Mouse (Mus musculus) kidney, adult 9 months (tissue): Measurements from ENCODE around the gene Cnep1r1.
A peak's percentile ranks its signal among the peaks of the same experiment; 100 is the strongest.

Experiments used
- DNase-seq: peaks from one replicate; pipeline ENCODE4 v3.0.0; 2022

Cnep1r1 gene

DNA sequence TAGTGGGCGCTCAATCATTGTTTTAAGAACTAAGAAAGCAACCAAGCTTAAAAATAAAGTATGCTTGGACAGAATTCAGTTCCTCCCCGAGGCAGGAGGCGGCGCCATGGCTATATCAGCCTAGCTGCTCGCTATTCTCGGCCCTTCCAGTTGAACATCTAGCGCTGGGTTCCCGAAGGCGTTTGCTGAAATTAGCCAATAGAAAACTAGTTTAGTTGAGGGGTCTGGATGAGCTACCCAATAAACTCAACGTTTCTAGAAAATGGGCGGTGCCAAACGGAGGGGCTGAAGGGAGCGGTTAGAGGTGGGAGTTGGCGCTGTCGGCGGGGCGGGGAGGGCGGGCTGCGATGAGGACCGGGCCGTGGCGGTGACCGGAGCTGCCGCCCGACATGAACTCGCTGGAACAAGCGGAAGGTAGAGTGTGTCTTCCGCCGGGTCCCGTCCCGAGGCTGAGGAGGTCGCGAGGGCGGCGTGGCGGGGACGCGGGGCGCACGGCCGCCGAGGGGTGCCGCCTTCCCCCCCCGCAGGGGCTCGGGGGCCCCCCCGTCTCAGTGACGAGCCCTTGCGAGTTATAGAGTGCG is at the start of gene Cnep1r1:
Gene Cnep1r1, plus strand, starts transcription at position 314 of the 581 bp plus-strand sequence.
- DNase-seq = peak; percentile 99

- no peak for DNase-seq
Observed at GRCm38 (mm10) chr8:88082183-88082582, 36.4 kb upstream of the Cnep1r1 start.

DNA sequence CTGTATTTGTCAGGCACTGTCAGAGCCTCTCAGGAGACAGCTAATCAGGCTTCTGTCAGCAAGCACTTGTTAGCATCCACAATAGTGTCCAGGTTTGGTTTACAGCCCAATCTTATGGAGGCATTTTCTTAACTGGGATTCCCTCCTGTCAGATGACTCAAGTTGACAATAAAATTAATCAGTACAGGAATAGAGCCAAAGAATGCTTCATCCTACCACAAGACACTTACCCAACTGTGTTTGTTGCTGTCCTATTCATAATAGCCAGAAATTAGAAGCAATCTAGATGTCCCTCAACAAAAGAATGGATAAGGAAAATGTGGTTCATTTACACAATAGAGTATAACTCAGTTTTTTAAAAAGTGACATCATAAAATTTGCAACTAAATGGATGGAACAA is 30.6 kb upstream of the Cnep1r1 start:
- DNase-seq = no peak

DNA sequence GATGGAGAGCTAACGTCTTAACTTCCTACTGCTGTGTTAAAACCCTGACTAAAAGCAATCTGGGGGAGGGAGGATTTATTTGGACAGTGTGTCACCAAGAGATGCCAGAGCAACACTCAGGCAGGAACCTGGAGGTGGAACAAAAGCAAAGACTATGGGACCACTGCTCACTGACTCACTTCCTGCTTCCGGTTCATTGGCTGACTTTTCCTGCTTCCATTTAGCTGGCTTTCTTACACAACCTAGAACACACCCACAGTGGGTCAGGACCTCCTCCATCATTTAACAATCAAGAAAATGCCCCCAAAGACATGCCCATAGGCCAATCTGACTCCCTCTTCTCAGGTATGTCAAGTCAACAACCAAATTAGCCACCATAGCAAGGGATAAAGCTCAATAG is 26.9 kb upstream of the Cnep1r1 start:
- DNase-seq = no peak

- no peak for DNase-seq
Observed at GRCm38 (mm10) chr8:88093367-88093766, 25.2 kb upstream of the Cnep1r1 start.

DNA sequence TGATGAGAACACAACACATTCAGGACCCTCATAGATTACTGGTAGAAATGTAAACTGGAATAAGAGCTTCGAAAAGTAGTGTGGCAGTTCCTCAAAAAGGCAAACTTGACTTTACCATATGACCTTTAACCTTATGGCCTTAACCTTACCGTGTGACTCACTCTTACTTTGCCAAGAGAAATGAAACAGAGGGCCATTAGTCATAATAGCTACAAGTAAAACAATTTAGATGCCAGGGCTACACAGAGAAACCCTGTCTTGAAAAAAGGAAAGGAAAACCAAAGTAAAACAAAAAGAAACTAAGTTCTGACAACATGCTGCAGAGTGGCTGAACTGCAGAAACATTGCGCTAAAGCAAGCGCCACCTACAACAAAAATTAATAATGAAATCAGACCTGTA is 19.7 kb upstream of the Cnep1r1 start:
- DNase-seq = no peak

GRCm38 (mm10) chr8:88099526-88099925 is 19.0 kb upstream of the Cnep1r1 start:
- DNase-seq = peak; percentile 45

GRCm38 (mm10) chr8:88109241-88109640 is 9.3 kb upstream of the Cnep1r1 start:
- DNase-seq = no peak

DNA sequence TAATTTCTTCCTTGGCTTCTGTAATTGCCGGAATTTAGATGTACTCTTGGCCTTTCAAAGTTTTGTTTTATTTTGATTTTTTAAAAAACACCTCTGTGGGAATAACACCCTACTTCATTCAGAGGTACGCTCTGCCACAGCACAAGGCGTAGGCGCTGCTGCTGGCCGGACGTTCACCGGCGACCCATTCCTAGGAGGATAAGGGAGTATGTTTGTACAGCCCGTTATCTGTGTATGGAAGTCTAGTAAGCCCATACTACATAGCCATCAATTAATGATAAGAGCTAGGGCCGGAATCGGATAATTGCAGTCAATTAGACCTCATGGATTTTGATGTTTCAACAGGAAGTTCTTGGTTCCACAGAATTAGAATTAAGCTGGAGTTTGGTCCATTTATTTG is 507 bp downstream of the Cnep1r1 start:
- peak; percentile 21 for DNase-seq

- no peak for DNase-seq
Observed at GRCm38 (mm10) chr8:88124850-88125249, 6.3 kb downstream of the Cnep1r1 start.

GRCm38 (mm10) chr8:88129397-88129796 is 10.8 kb downstream of the Cnep1r1 start:
- no peak for DNase-seq

GRCm38 (mm10) chr8:88130754-88131317 is 12.3 kb downstream of the Cnep1r1 start:
- DNase-seq = peak; percentile 65

DNA sequence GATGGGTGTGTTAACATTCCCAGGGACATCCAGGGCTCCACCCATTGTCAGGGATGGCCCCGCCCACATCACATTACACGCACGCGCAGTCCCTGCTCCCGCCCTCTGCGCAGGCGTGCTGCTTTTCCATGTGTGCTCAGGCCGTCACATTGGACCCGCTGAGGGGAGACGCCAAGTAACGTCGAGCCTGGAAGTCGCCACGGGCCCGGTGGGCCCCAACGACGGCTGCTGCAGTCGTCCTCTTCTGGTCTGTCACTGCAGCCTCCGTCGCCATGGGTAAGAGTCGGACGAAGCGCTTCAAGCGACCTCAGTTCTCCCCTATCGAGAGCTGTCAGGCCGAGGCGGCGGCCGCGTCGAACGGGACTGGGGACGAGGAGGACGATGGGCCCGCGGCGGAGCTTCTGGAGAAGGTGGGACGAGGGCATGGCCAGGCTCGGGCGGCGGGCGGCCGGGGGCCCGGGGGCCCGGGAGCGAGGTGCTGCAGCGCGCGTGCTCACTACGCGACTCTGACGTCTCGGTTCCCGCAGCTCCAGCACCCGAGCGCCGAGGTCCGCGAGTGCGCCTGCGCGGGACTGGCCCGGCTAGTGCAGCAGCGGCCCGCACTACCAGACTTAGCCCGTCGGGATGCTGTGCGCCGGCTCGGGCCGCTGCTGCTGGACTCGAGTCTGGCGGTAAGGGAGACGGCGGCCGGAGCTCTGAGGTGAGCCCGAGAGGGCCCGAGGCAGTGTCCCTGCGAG is 19.3 kb downstream of the Cnep1r1 start, which contains the start of gene Heatr3:
Gene Heatr3, plus strand, starts transcription at position 108 of the 737 bp plus-strand sequence.
- peak; percentile 98 for DNase-seq

GRCm38 (mm10) chr8:88139256-88139655 is 20.7 kb downstream of the Cnep1r1 start:
- no peak for DNase-seq

DNA sequence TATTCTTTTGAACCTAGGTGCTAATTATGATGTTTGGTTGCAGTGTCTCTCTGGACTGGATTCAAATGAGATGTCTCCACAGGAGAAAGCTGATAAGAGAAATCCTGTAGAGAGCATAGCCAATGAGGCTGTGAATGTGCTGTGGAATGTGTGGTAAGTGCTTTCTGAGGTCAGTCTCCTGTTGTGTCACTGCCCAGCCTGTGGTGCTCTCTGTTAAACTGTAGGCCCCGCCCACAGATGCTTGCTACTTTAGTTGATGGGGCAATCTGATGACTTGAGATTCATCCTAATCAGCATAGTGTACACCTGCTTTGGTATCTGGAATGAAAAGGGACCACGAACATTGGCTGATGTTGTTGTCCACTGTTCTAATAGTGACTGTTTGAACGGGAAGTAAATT is 23.1 kb downstream of the Cnep1r1 start:
- DNase-seq = no peak

DNA sequence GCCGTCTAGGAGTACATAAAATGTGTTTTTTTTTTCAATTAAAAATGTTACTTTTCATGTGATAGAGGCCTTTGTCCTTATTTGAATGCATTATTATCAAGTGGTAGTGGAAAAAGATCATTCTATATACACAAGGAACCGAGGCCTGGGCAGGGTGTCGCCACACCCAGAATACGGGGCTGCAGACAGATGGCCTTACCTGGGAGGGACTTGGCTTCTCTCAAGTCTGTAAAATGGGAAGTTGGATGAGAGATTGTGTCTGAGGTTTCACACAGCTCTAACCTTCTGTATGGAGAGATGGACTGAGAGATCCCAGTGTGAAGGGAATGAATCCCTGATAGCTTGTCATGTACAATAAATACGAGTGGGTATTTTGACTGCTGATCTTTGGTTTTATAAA is 25.5 kb downstream of the Cnep1r1 start:
- DNase-seq = no peak

- DNase-seq = no peak
Observed at GRCm38 (mm10) chr8:88150910-88151371, 32.4 kb downstream of the Cnep1r1 start.

- no peak for DNase-seq
Observed at GRCm38 (mm10) chr8:88160237-88160995, 41.8 kb downstream of the Cnep1r1 start.

GRCm38 (mm10) chr8:88161439-88161838 is 42.9 kb downstream of the Cnep1r1 start:
- peak; percentile 76 for DNase-seq

GRCm38 (mm10) chr8:88175264-88175663 is 56.7 kb downstream of the Cnep1r1 start:
- DNase-seq = no peak

GRCm38 (mm10) chr8:88177291-88177690 is 58.7 kb downstream of the Cnep1r1 start:
- no peak for DNase-seq

DNA sequence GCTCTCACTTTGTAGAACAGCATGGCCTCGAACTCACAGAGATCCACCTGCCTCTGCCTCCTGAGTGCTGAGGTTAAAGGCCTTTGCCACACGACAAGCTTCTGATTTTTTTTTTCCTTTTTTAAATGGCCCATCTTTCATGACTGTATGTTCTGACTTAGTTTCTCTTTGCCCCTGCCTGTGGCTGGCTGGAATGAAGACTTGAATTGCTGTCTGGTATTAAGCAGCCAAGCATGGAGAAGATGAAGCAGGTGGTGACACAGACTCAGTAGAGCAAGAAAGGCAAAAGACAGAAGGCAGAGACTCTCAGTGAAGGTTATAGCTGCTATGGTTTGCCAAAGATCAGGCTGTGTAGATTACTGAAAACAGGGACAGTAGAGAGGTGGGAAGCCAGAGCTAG is 64.6 kb downstream of the Cnep1r1 start:
- DNase-seq = no peak
